Mouse (Mus musculus): ENCODE data around the gene Rrp15. TPM values are rescaled to one million over a fixed set of nuclear protein-coding genes. Genes with fewer than 3 reads are reported as not detected.

Gene Rrp15
- polyA plus RNA-seq, 1 experiment from 2014 or later = 35.6 TPM

DNA sequence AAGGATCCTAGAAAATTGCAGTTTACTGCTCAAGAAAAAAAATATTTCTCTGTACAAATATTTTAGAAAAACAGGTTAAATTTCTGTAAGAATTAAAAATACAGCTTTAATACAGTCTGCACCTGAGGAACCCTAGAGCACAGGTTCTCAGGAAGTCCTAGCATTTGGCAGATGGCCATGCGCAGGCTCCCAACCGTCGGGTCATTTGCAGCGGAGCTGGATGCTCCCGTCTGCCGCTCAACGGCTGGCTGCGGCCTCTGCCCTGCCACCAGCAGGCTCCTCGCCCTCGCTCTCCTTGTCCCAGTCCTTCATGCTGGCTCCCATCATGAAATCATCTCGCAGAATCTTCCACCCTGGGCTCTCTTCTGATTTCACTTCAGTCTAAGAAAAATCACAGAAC lies 28.0 kb downstream of the Rrp15 start:
- H3K4me2 ChIP-seq (ENCODE audit: low read length) = no peak overlapping the region
- H3K9me3 ChIP-seq (replicated peaks; ENCODE audit: control insufficient read depth, low read length) = no peaks in the 10 kb centered on the region
- no peak overlapping the region for H3K9ac ChIP-seq (ENCODE audit: low read length)
- no peak overlapping the region for H3K27ac ChIP-seq (ENCODE audit: low read depth, low read length)
- no peak overlapping the region for H3K4me3 ChIP-seq (ENCODE audit: low read depth, low read length)
- DNase-seq (ENCODE audit: low spot score) (no peak), ATAC-seq (no peak)
- H3K4me1 ChIP-seq (ENCODE audit: control insufficient read depth, insufficient read depth, low read length) = no peaks in the 10 kb centered on the region
- peaks cover 26% of the 10 kb centered on the region for H3K36me3 ChIP-seq (ENCODE audit: control insufficient read depth, insufficient read depth, low read length)
- H3K27me3 ChIP-seq (replicated peaks; ENCODE audit: control insufficient read depth, insufficient read depth, low read length) = no peaks in the 10 kb centered on the region
- WGBS = 95% methylated on average over 11 of the region's 11 CpGs

DNA sequence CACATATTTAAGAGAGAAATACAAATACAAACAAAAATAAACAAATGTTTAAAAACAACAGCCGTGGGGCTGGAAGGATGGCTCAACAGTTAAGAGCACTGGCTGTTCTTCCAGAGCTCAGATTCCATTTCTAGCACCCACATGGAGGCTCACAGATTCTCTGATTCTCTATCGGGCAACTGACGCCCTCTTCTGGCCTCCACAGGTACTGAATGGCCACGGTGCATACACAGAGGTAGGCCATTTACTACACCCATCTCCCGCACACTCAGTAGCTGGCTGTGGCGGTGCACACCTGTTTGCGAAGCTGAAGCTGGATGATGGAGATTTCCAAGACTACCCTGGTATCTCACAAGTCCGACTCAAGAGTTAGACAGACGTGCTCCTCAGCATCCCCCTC lies 29.4 kb downstream of the Rrp15 start:
- H3K4me1 ChIP-seq (ENCODE audit: control insufficient read depth, insufficient read depth, low read length) = no peaks in the 10 kb centered on the region
- DNase-seq (ENCODE audit: low spot score) = no peak
- no peak overlapping the region for H3K9ac ChIP-seq (ENCODE audit: low read length)
- no peak overlapping the region for H3K4me3 ChIP-seq (ENCODE audit: low read depth, low read length)
- H3K9me3 ChIP-seq (replicated peaks; ENCODE audit: control insufficient read depth, low read length) = no peaks in the 10 kb centered on the region
- H3K27ac ChIP-seq (ENCODE audit: low read depth, low read length) = no peak overlapping the region
- no peaks in the 10 kb centered on the region for H3K27me3 ChIP-seq (replicated peaks; ENCODE audit: control insufficient read depth, insufficient read depth, low read length)
- no peak for ATAC-seq
- H3K4me2 ChIP-seq (ENCODE audit: low read length) = no peak overlapping the region
- peaks cover 29% of the 10 kb centered on the region for H3K36me3 ChIP-seq (ENCODE audit: control insufficient read depth, insufficient read depth, low read length)
- WGBS = 95% methylated on average over 9 of the region's 9 CpGs

DNA sequence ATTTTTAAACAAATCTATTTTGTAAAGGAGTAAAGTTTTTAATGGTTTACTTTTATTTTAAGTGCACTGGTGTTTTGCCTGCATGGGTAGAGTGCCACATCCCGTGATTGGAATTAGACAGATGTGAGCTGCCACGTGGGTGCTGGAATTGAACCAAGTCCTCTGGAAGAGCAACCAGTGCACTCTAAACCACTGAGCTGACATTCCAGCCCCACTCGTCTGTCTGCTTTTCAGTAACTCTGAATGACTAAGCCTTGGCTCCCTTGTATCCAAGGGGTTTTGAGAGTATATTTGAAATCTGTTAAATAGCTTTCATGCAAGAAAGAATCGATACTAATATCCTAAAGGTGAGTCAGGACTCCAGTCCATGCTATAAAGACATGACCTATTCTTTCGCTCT lies 30.3 kb downstream of the Rrp15 start:
- H3K27me3 ChIP-seq (replicated peaks; ENCODE audit: control insufficient read depth, insufficient read depth, low read length) = no peaks in the 10 kb centered on the region
- H3K27ac ChIP-seq (ENCODE audit: low read depth, low read length) = no peak overlapping the region
- H3K36me3 ChIP-seq (ENCODE audit: control insufficient read depth, insufficient read depth, low read length) = peaks cover 29% of the 10 kb centered on the region
- ATAC-seq (no peak), DNase-seq (ENCODE audit: low spot score) (no peak)
- H3K4me3 ChIP-seq (ENCODE audit: low read depth, low read length) = no peak overlapping the region
- no peaks in the 10 kb centered on the region for H3K4me1 ChIP-seq (ENCODE audit: control insufficient read depth, insufficient read depth, low read length)
- H3K4me2 ChIP-seq (ENCODE audit: low read length) = no peak overlapping the region
- 82% methylated on average over 5 of the region's 5 CpGs for WGBS
- no peaks in the 10 kb centered on the region for H3K9me3 ChIP-seq (replicated peaks; ENCODE audit: control insufficient read depth, low read length)
- no peak overlapping the region for H3K9ac ChIP-seq (ENCODE audit: low read length)

DNA sequence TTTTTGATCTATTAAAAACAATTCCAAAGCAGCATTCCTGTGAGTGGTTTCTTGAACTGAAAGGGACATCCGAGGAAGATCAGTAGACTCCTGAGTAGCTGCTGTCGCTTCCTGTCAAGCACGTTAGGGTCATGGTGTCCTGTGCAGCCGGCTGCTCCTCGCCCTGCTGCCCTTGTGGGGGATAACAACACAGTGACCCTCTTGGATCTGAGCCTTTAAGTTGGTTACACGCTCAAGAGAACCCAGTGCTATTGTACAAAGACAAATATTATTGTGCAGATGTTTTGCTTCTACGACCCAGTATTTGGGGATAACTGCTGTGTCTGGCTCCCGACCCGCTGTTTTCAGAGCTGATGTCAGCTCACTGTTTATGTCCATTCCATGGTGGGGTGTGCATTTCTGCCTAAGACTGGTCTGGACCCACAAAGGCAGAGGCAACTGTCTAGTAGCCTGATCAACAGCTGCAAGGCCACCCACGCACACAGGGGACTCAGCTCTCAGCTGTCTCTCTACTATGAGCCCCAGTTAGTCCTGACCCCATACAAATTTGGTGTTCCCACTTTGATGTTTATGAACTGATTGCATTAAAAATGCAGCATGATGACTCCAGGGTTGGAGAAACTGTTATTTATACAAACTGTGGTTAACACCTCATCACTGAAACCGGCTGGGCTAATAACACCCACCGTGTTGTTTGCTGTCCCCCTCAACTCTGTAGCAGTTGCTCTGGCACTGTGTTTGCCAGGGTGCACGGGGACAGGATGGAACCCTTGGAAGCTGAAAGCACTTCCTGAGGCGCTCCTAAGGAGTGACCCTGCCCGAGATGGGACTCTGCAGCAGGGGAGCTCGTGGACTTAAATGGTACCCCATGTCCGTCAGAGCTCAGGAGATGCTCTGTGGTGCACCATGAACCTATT lies 33.9 kb downstream of the Rrp15 start:
- peaks cover 24% of the 10 kb centered on the region for H3K36me3 ChIP-seq (ENCODE audit: control insufficient read depth, insufficient read depth, low read length)
- ATAC-seq (no peak), DNase-seq (ENCODE audit: low spot score) (no peak)
- no peak overlapping the region for H3K4me2 ChIP-seq (ENCODE audit: low read length)
- H3K4me1 ChIP-seq (ENCODE audit: control insufficient read depth, insufficient read depth, low read length) = no peaks in the 10 kb centered on the region
- no peaks in the 10 kb centered on the region for H3K9me3 ChIP-seq (replicated peaks; ENCODE audit: control insufficient read depth, low read length)
- WGBS = 87% methylated on average over 17 of the region's 17 CpGs
- no peaks in the 10 kb centered on the region for H3K27me3 ChIP-seq (replicated peaks; ENCODE audit: control insufficient read depth, insufficient read depth, low read length)
- H3K9ac ChIP-seq (ENCODE audit: low read length) = no peak overlapping the region
- no peak overlapping the region for H3K4me3 ChIP-seq (ENCODE audit: low read depth, low read length)
- no peak overlapping the region for H3K27ac ChIP-seq (ENCODE audit: low read depth, low read length)

GRCm38 (mm10) chr1:186714215-186714614 lies 34.9 kb downstream of the Rrp15 start:
- ATAC-seq (no peak), DNase-seq (ENCODE audit: low spot score) (no peak)
- Histone ChIP-seq H3K9me3 (replicated peaks; ENCODE audit: control insufficient read depth, low read length) (no peaks in the 10 kb centered on the region), H3K4me3 (ENCODE audit: low read depth, low read length) (no peak overlapping the region), H3K27me3 (replicated peaks; ENCODE audit: control insufficient read depth, insufficient read depth, low read length) (no peaks in the 10 kb centered on the region), H3K9ac (ENCODE audit: low read length) (no peak overlapping the region), H3K36me3 (ENCODE audit: control insufficient read depth, insufficient read depth, low read length) (peaks cover 15% of the 10 kb centered on the region; the same call in 1 of the 2 replicates), H3K4me2 (ENCODE audit: low read length) (no peak overlapping the region), H3K4me1 (ENCODE audit: control insufficient read depth, insufficient read depth, low read length) (no peaks in the 10 kb centered on the region), H3K27ac (ENCODE audit: low read depth, low read length) (no peak overlapping the region)
- 86% methylated on average over 4 of the region's 4 CpGs for WGBS

GRCm38 (mm10) chr1:186712802-186713471 lies 36.2 kb downstream of the Rrp15 start:
- 2% methylated on average over 3 of the region's 3 CpGs for WGBS
- Histone ChIP-seq H3K36me3 (ENCODE audit: control insufficient read depth, insufficient read depth, low read length) (peaks cover 6% of the 10 kb centered on the region; the same call in 1 of the 2 replicates), H3K4me1 (ENCODE audit: control insufficient read depth, insufficient read depth, low read length) (no peaks in the 10 kb centered on the region), H3K4me3 (ENCODE audit: low read depth, low read length) (no peak overlapping the region), H3K27ac (ENCODE audit: low read depth, low read length) (no peak overlapping the region), H3K9ac (ENCODE audit: low read length) (no peak overlapping the region), H3K4me2 (ENCODE audit: low read length) (no peak overlapping the region), H3K27me3 (replicated peaks; ENCODE audit: control insufficient read depth, insufficient read depth, low read length) (no peaks in the 10 kb centered on the region), H3K9me3 (replicated peaks; ENCODE audit: control insufficient read depth, low read length) (no peaks in the 10 kb centered on the region)
- ATAC-seq (0 out of 2 replicates have a peak, but pooled peaks have one; percentile 7), DNase-seq (ENCODE audit: low spot score) (peak; percentile 80)

- Histone ChIP-seq H3K36me3 (ENCODE audit: control insufficient read depth, insufficient read depth, low read length) (no peaks in the 10 kb centered on the region), H3K4me1 (ENCODE audit: control insufficient read depth, insufficient read depth, low read length) (peaks cover 6% of the 10 kb centered on the region), H3K4me2 (ENCODE audit: low read length) (peak within 1 kb of the TSS; percentile 96), H3K9ac (ENCODE audit: low read length) (peak within 1 kb of the TSS; percentile 70), H3K9me3 (replicated peaks; ENCODE audit: control insufficient read depth, low read length) (no peaks in the 10 kb centered on the region), H3K4me3 (ENCODE audit: low read depth, low read length) (peak within 1 kb of the TSS; percentile 64), H3K27ac (ENCODE audit: low read depth, low read length) (peak within 1 kb of the TSS; percentile 30; the same call in 1 of the 2 replicates), H3K27me3 (replicated peaks; ENCODE audit: control insufficient read depth, insufficient read depth, low read length) (no peaks in the 10 kb centered on the region)
- ATAC-seq = peak; percentile 35
- 3% methylated on average over 12 of the region's 12 CpGs for WGBS
- peak; percentile 50 for DNase-seq (ENCODE audit: low spot score)
Observed at GRCm38 (mm10) chr1:186705915-186706248, 43.3 kb downstream of the Rrp15 start, which contains the start of gene Tgfb2. Gene Tgfb2, minus strand, starts transcription at chr1:186705989.

- Histone ChIP-seq H3K4me2 (ENCODE audit: low read length) (peak overlapping the region; percentile 96), H3K36me3 (ENCODE audit: control insufficient read depth, insufficient read depth, low read length) (no peaks in the 10 kb centered on the region)
Observed at GRCm38 (mm10) chr1:186705203-186705914, 43.8 kb downstream of the Rrp15 start.

More at GRCm38 (mm10) chr1:186705203-186705914, 43.8 kb downstream of the Rrp15 start:
- peak overlapping the region; percentile 70 for H3K9ac ChIP-seq (ENCODE audit: low read length)
- peak overlapping the region; percentile 64 for H3K4me3 ChIP-seq (ENCODE audit: low read depth, low read length)
- under 1% methylated on average over 60 of the region's 65 CpGs for WGBS
- H3K27me3 ChIP-seq (replicated peaks; ENCODE audit: control insufficient read depth, insufficient read depth, low read length) = no peaks in the 10 kb centered on the region
- H3K27ac ChIP-seq (ENCODE audit: low read depth, low read length) = peak overlapping the region; percentile 30; the same call in 1 of the 2 replicates
- ATAC-seq (peak; percentile 75), DNase-seq (ENCODE audit: low spot score) (peak; percentile 71)
- no peaks in the 10 kb centered on the region for H3K9me3 ChIP-seq (replicated peaks; ENCODE audit: control insufficient read depth, low read length)
- peaks cover 6% of the 10 kb centered on the region for H3K4me1 ChIP-seq (ENCODE audit: control insufficient read depth, insufficient read depth, low read length)
